Mouse (Mus musculus) liver, embryonic 14.5 days (tissue): ENCODE measurements around the gene Gm11992. TPM values are rescaled to one million over a fixed set of nuclear protein-coding genes. Genes with fewer than 3 reads are reported as not detected.

Experiments used
- ATAC-seq: fragments of 200-750 bp; cut with Nextera tagmentation; 2 replicates; pipeline ENCODE4 v1.8.0; 2017; ENCODE audit warnings: moderate number of reproducible peaks, mild to moderate bottlenecking, moderate library complexity; ENCODE audit not compliant: insufficient read depth
- DNase-seq, 3 experiments: peaks; one replicate each; pipeline ENCODE4 v3.0.0-alpha.2; 2012 to 2013; ENCODE audit warnings: low read depth in 3 of 3, low spot score in 3 of 3
- H3K27ac ChIP-seq: fragments of 300-500 bp; sonication (generic); 2 replicates; pipeline ENCODE4 v1.5.1; 2014; ENCODE audit warnings: moderate library complexity, mild to moderate bottlenecking, control low read depth, inconsistent platforms
- H3K27me3 ChIP-seq: fragments of 300-500 bp; sonication (generic); 2 replicates; pipeline ENCODE4 v1.6.1; 2014; ENCODE audit warnings: mild to moderate bottlenecking, low read length, moderate library complexity; ENCODE audit not compliant: control insufficient read depth, insufficient read depth
- H3K36me3 ChIP-seq: fragments of 300-500 bp; sonication (generic); replicated peaks from 2 replicates; pipeline ENCODE4 v1.6.1; 2014; ENCODE audit warnings: low read depth; ENCODE audit not compliant: control insufficient read depth, insufficient read depth
- H3K4me1 ChIP-seq, 2 experiments: fragments of 200-500 bp in 1 of 2; fragments of 300-500 bp in 1 of 2; sonication (generic) in 1 of 2; replicated peaks; 2 replicates each; pipeline ENCODE4 v1.6.1; 2012 to 2014; ENCODE audit warnings: antibody characterized with exemption in 1 of 2, inconsistent platforms in 1 of 2, low read length in 1 of 2; ENCODE audit not compliant: control insufficient read depth in 2 of 2, insufficient read depth in 2 of 2
- H3K4me2 ChIP-seq: fragments of 300-500 bp; sonication (generic); 2 replicates; pipeline ENCODE4 v1.6.1; 2014; ENCODE audit warnings: low read depth, mild to moderate bottlenecking, control low read depth, moderate library complexity
- H3K4me3 ChIP-seq, 2 experiments: fragments of 200-500 bp in 1 of 2; fragments of 300-500 bp in 1 of 2; sonication (generic) in 1 of 2; 2 replicates each; pipeline ENCODE4 v1.5.1; 2012 to 2014; ENCODE audit warnings: low read depth in 2 of 2, low read length in 2 of 2, mild to moderate bottlenecking in 2 of 2, control low read depth in 1 of 2, inconsistent platforms in 1 of 2, moderate library complexity in 1 of 2; ENCODE audit not compliant: insufficient read depth in 1 of 2
- H3K9ac ChIP-seq: fragments of 300-500 bp; sonication (generic); replicated peaks from 2 replicates; pipeline ENCODE4 v1.6.1; 2014; ENCODE audit warnings: mild to moderate bottlenecking, control low read depth, moderate library complexity
- H3K9me3 ChIP-seq: fragments of 300-500 bp; sonication (generic); 2 replicates; pipeline ENCODE4 v1.6.1; 2016; ENCODE audit warnings: low read length, mixed read lengths; ENCODE audit not compliant: control insufficient read depth
- CTCF ChIP-seq: IDR thresholded peaks from 2 replicates; pipeline ENCODE4 v1.5.1; 2016; ENCODE audit warnings: antibody characterized with exemption, low read depth, control low read depth
- EP300 ChIP-seq: IDR thresholded peaks from 2 replicates; pipeline ENCODE4 v1.6.1; 2016; ENCODE audit warnings: antibody characterized with exemption, low read depth
- WGBS: fragments of 180-500 bp; shearing (Covaris S2); extraction: QIAGEN DNeasy Blood & Tissue Kit; methylation state at CpG from one replicate; pipeline ENCODE4 v1.1.7; 2014; ENCODE audit not compliant: insufficient replicate concordance; 5-methylcytosine and 5-hydroxymethylcytosine counted together
- polyA plus RNA-seq, 2 experiments: library from polyadenylated mRNA; depleted of rRNA in 1 of 2; stranded (reverse) in 1 of 2; unstranded in 1 of 2; fragments of >200 nt; fragmentation: Nextera tagmentation in 1 of 2; extraction: Ambion mirVana in 1 of 2; gene quantifications; 2 replicates each; pipeline versions ENCODE4 v1.2.1 to v1.2.3; 2012 to 2014

Gene Gm11992
- polyA plus RNA-seq (2012; rRNA removed) = 0.04 and 0.10 TPM in 2 replicates
- polyA plus RNA-seq (2014; fragmentation: Nextera tagmentation; extraction: Ambion mirVana) = 0.09 TPM in 2 replicates

DNA sequence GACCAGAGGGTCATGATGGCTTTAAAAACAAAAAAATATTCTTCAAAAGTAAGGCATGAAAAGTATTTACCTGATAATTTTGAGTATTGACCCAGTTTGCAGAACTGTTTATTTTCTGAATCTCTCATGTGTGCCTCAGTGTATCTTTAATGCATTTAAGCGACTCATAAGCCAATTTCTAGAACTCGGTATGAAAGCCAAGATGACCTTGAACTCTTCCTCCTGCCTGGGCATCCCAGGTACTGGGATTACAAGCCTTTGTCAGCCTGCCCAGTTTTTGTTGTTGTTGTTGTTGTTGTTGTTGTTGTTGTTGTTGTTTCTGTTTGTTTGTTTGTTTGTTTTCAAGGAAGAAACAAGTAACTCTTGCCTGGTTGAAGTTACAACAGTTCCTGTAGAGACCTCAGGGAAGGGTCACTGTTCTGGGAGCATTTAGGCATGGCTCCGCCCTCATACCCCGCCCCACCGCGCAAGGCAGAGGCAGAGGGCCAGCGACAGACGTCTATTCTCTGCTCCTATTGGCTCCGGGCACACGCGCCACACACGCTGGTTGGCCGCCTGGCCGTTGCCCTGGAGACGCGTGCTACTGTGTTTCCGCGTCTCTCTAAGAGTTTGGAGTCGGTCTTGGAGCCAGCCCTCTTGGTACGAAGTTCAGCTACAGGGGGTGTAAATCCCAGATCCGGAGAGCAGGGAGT, at the start of gene Gm11992:
TSS of gene Gm11992 (plus strand) at position 584 of the 692 bp plus-strand sequence.
- peak; percentile 50 to 57 (median 56) for DNase-seq
- H3K9me3 ChIP-seq = no peaks in the 10 kb centered on the region
- no peaks in the 10 kb centered on the region for H3K36me3 ChIP-seq
- 2% methylated on average over 21 of the region's 21 CpGs for WGBS
- no peaks in the 10 kb centered on the region for H3K27me3 ChIP-seq
- peak within 1 kb of the TSS; percentile 72 for H3K4me2 ChIP-seq
- H3K4me1 ChIP-seq = peaks cover 0 to 6% of the 10 kb centered on the region in 2 experiments; a peak in 2 of 4 replicates
- ATAC-seq = peak; percentile 97
- no peak within 1 kb of the TSS for H3K9ac ChIP-seq
- TF ChIP-seq CTCF (no peak), EP300 (no peak)
- H3K4me3 ChIP-seq = peak within 1 kb of the TSS; percentile 43 to 52
- H3K27ac ChIP-seq = no peak within 1 kb of the TSS

DNA sequence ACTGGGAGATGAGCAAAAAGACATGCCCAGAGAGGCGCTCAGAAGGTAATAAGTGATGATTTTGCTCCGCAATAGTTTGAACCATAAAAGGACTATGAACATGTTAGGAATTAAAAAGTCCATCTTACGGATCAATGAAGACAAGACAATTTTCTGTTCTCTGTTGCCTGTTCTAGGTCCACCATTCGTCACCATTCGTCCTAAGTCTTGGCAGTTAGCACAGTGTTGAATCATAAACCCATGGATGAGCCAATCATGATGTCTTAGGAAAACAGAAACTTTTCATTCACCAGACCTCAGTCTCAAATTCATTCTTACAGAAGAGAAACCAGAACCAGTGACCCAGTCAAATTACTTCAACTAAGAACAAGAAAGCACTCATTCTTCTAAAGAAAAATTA, 39.6 kb upstream of the Gm11992 start:
- Histone ChIP-seq H3K4me2 (no peak overlapping the region), H3K4me1 (peaks cover 6% of the 10 kb centered on the region in 2 experiments), H3K27me3 (no peaks in the 10 kb centered on the region), H3K36me3 (peaks cover 31% of the 10 kb centered on the region), H3K27ac (no peak overlapping the region), H3K4me3 (no peak overlapping the region), H3K9ac (no peak overlapping the region; the same call in 1 of the 2 replicates), H3K9me3 (no peaks in the 10 kb centered on the region)
- WGBS = 85% methylated on average over 5 of the region's 5 CpGs
- TF ChIP-seq CTCF (no peak), EP300 (no peak)
- ATAC-seq = no peak
- no peak for DNase-seq

DNA sequence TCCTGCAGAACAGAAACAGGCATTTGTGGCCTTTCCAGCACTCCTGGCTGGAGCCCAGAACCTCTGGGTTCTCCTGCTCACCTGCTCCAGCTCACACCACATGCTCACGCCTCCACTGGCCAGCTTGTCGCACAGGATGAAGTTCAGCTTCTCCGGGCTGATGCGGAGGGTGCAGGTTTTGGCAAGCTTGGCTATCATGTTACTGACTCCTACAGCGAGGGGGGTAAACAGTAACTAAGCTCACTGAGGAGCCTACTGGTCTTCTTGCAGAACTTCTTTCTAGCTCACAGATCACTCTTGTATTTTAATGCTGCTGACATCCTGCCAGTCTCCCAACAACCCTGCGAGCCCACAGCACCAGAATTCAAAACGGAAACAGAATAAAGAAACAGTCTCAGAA, 38.0 kb upstream of the Gm11992 start:
- ATAC-seq (peak; percentile 61), DNase-seq (peak in 2 of 3 experiments; percentile 23 to 29)
- WGBS = 2% methylated on average over 7 of the region's 7 CpGs
- H3K36me3 ChIP-seq = peaks cover 15% of the 10 kb centered on the region
- H3K4me2 ChIP-seq = peak overlapping the region; percentile 89
- H3K27ac ChIP-seq = peak overlapping the region; percentile 61
- H3K9me3 ChIP-seq = no peaks in the 10 kb centered on the region
- TF ChIP-seq EP300 = no peak
- TF ChIP-seq CTCF = no peak
- peak overlapping the region; percentile 94 for H3K9ac ChIP-seq
- H3K27me3 ChIP-seq = no peaks in the 10 kb centered on the region
- peak overlapping the region; percentile 91 to 96 for H3K4me3 ChIP-seq
- peaks cover 6% of the 10 kb centered on the region in 2 experiments for H3K4me1 ChIP-seq

- DNase-seq (peak; percentile 64 to 73 (median 67)), ATAC-seq (peak; percentile 94)
- under 1% methylated on average over 43 of the region's 43 CpGs for WGBS
- no peak for TF ChIP-seq CTCF
- TF ChIP-seq EP300 = 0 out of 2 replicates have a peak, but pooled peaks have one; percentile 5
- peak within 1 kb of the TSS; percentile 91 to 96 for H3K4me3 ChIP-seq
- H3K27ac ChIP-seq = peak within 1 kb of the TSS; percentile 61
- H3K36me3 ChIP-seq = peaks cover 12% of the 10 kb centered on the region
- H3K4me2 ChIP-seq = peak within 1 kb of the TSS; percentile 89
- no peaks in the 10 kb centered on the region for H3K9me3 ChIP-seq
- H3K4me1 ChIP-seq = peaks cover 6% of the 10 kb centered on the region in 2 experiments
- peak within 1 kb of the TSS; percentile 94 for H3K9ac ChIP-seq
- H3K27me3 ChIP-seq = no peaks in the 10 kb centered on the region
Observed at GRCm38 (mm10) chr11:9010853-9011339, 37.5 kb upstream of the Gm11992 start, which contains the start of gene Hus1. Hus1 (minus strand) TSS chr11:9011191.

- TF ChIP-seq EP300 (no peak), CTCF (no peak)
- H3K4me3 ChIP-seq = peak overlapping the region; percentile 91 to 96
- no peak overlapping the region for H3K27ac ChIP-seq
- ATAC-seq = peak; percentile 52
- peaks cover 9% of the 10 kb centered on the region for H3K36me3 ChIP-seq
- peaks cover 6% of the 10 kb centered on the region in 2 experiments for H3K4me1 ChIP-seq
- H3K9ac ChIP-seq = peak overlapping the region; percentile 94
- H3K27me3 ChIP-seq = no peaks in the 10 kb centered on the region
- WGBS = 0% methylated on average over 3 of the region's 3 CpGs
- no peak for DNase-seq
- peak overlapping the region; percentile 89 for H3K4me2 ChIP-seq
- no peaks in the 10 kb centered on the region for H3K9me3 ChIP-seq
Observed at GRCm38 (mm10) chr11:9011348-9011747, 37.0 kb upstream of the Gm11992 start.
